Mouse (Mus musculus): ENCODE data around the gene Ikzf4. TPM values are rescaled to one million over a fixed set of nuclear protein-coding genes. Genes with fewer than 3 reads are reported as not detected.

Gene Ikzf4
- polyA plus RNA-seq, 1 experiment: 4.4 TPM

DNA sequence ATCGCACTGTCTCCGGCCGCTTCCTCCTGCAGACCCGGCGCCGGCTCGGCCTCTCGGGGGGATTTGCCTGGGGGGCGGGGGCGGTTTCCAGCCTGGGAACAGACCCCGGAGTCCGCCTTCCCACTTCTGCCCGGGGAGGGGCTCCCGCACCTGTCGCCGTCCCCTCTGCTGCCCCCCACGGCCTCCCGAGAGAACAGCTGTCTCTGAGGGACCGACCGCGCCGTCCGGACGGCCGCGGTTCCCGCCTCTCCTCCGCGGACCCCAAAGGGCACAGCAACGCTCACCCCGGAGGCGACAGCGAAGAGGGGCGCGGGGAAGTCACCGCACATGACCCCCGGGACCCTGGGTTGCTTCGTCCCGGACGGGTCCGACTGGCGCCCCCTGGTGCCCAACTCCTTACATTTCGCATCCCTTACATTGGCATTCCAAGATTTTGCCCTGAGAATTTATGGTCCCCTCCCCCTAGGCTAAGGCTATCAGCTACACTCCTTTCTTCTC lies 55.5 kb downstream of the Ikzf4 start:
- DNase-seq: peak; percentile 75
- Histone ChIP-seq H3K4me1 (ENCODE audit: control insufficient read depth, insufficient read depth, low read length) (no peaks in the 10 kb centered on the region), H3K4me3 (replicated peaks; ENCODE audit: extremely low read depth, low read depth, low read length) (peak overlapping the region; percentile 78)
- TF ChIP-seq POLR2A (IDR thresholded peaks at IDR 0.05; ENCODE audit: borderline replicate concordance, extremely low read depth, low read depth, low read length) (no peak), CTCF (IDR thresholded peaks at IDR 0.05; ENCODE audit: insufficient read depth, low read length) (peak; percentile 58; the same call in 1 of the 2 replicates)
- under 1% methylated on average over 43 of the region's 43 CpGs for WGBS

DNA sequence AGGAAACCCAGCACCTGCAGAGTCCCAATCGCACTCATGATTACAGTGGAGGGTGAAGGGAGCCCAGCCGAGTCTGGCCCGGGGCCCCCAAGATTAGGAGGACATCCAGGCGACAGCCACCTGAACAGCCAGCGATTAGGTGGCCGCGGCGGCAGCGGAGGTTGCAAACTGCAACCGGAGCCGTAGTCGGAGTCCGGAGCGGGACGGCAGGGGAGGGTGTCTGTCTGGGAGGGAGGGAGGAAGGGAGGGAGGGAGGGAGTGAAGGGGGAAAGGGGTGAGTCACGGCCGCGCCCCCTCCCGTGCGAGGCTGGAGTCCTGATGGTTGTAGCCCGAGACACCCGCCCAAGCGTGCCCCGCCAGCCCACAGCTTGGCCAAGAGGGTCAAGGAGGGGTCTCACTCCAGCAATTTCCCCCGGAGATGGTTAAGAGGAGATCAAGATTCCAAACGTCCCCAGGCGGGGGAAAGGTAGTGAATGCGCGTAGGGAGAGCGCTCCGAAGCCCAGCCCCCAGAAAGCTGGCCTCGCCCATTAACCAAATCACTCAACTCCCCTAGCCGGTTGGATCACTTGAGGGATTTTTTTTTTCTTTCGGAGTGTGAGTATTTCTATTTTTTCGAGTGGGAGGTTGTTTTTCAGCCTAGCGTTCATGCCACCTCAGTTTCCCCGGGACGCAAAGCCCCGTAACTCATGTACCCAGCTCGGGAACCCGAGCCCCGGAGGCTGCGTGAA lies 56.2 kb downstream of the Ikzf4 start, which contains the start of gene Erbb3:
Erbb3 (minus strand) TSS at position 189 of the 729 bp plus-strand sequence.
- DNase-seq: peak; percentile 85
- WGBS: under 1% methylated on average over 33 of the region's 43 CpGs
- TF ChIP-seq POLR2A (IDR thresholded peaks at IDR 0.05; ENCODE audit: borderline replicate concordance, extremely low read depth, low read depth, low read length): peak; percentile 13; the same call in 1 of the 2 replicates
- no peak for TF ChIP-seq CTCF (IDR thresholded peaks at IDR 0.05; ENCODE audit: insufficient read depth, low read length)
- no peaks in the 10 kb centered on the region for H3K4me1 ChIP-seq (ENCODE audit: control insufficient read depth, insufficient read depth, low read length)
- peak within 1 kb of the TSS; percentile 78 for H3K4me3 ChIP-seq (replicated peaks; ENCODE audit: extremely low read depth, low read depth, low read length)

DNA sequence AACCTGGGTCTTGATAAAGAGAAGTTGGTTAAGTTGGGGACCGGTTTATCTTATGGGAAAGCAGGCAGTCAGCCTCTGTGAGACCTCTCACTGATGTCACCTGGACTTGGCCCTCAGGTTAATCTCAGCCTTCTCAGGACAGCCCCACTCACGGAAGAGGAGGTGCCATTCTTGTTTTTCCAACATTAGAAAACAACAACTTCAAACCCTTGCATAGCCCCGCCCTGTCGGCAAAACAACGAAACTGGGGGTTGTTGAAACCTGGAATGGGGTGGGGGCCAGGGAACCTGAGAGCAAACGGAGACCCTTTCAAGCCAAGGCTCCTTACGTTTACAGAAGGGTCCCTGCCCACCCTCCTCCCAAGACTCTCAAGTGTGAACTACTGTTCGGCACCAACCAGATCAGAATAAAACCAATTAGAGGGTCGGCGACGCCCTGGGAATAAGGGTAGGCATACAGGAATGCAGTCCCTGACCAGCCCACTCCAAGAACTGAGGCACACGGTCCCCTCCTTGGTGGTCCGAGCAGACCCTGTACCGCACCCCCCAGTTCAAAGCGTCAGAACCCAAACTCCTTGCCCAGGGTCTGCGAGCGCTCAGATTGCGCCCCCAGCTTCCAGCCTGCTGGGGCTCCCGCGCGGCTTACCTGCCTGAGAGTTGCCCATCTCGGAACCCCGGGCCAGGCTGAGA lies 56.9 kb downstream of the Ikzf4 start:
- peak; percentile 49 for DNase-seq
- Histone ChIP-seq H3K4me1 (ENCODE audit: control insufficient read depth, insufficient read depth, low read length) (peaks cover 2% of the 10 kb centered on the region; the same call in 1 of the 2 replicates), H3K4me3 (replicated peaks; ENCODE audit: extremely low read depth, low read depth, low read length) (peak overlapping the region; percentile 78)
- WGBS: 5% methylated on average over 23 of the region's 23 CpGs
- TF ChIP-seq POLR2A (IDR thresholded peaks at IDR 0.05; ENCODE audit: borderline replicate concordance, extremely low read depth, low read depth, low read length): 0 out of 2 replicates have a peak, but pooled peaks have one; percentile 7
- no peak for TF ChIP-seq CTCF (IDR thresholded peaks at IDR 0.05; ENCODE audit: insufficient read depth, low read length)

DNA sequence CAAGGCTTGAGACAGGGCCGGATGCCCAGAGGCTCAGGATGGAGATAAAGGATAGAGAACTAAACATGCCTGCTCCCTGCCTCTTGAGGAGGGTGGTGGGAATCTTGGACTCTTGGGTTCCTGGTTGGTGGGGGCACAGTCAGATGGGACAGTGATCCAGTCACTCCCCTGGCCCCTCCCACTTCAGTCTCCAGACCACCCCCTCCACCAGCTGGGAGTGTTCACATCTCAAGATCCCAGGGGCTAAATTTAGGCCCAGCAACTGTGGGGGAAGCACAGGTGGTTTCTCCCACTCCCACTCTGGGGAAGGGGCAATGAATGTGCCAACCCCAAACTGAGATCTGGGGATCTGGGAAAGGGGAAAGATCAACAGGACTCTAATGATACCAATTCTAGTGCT lies 57.7 kb downstream of the Ikzf4 start:
- Histone ChIP-seq H3K4me3 (replicated peaks; ENCODE audit: extremely low read depth, low read depth, low read length) (peak overlapping the region; percentile 13), H3K4me1 (ENCODE audit: control insufficient read depth, insufficient read depth, low read length) (peaks cover 3% of the 10 kb centered on the region; the same call in 1 of the 2 replicates)
- WGBS: 52% methylated on average over 1 of the region's 1 CpGs
- no peak for DNase-seq
- no peak for TF ChIP-seq CTCF (IDR thresholded peaks at IDR 0.05; ENCODE audit: insufficient read depth, low read length)
- TF ChIP-seq POLR2A (IDR thresholded peaks at IDR 0.05; ENCODE audit: borderline replicate concordance, extremely low read depth, low read depth, low read length): no peak

DNA sequence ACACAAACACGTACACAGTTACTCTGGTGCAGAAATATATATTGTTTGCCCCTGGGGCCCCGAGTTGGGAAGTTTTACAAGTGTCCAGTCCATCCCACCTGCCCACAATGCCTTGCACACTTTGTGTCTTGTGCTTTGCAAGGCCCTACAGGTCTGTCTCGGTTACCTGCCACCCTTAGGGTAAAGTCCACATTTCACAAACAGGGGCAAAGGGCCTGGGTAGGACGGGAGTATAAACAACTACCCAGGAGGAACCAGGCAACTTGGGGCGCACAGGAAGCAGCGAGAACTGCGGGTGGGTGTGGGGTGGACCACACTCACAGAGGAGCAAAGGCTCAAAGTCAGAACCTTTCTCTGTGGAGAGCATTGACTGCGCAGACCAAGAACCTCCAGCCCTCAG lies 58.1 kb downstream of the Ikzf4 start:
- peak overlapping the region; percentile 4 for H3K4me3 ChIP-seq (replicated peaks; ENCODE audit: extremely low read depth, low read depth, low read length)
- WGBS: 47% methylated on average over 8 of the region's 8 CpGs
- TF ChIP-seq POLR2A (IDR thresholded peaks at IDR 0.05; ENCODE audit: borderline replicate concordance, extremely low read depth, low read depth, low read length) (no peak), CTCF (IDR thresholded peaks at IDR 0.05; ENCODE audit: insufficient read depth, low read length) (no peak)
- peaks cover 3% of the 10 kb centered on the region; the same call in 1 of the 2 replicates for H3K4me1 ChIP-seq (ENCODE audit: control insufficient read depth, insufficient read depth, low read length)
- DNase-seq: no peak

DNA sequence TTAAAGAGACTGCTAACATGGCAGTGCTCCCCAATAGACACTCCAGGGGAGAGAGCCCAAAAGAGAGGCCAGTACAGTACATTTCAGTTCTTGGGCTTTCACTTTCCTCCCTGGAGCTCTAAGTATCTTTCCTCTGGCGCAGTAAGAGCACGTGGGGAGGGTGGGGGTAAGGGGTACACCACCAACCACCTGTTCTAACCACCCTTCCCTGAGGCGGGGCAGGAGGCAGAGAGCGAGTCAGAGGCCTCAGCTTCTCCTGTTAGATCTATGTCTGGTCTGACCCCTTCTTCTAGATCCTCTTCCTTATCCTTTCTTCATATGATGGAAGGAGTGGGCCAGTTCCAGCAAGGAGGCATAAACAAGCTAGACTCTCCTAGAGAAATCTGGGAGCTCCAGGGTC lies 58.7 kb downstream of the Ikzf4 start:
- TF ChIP-seq CTCF (IDR thresholded peaks at IDR 0.05; ENCODE audit: insufficient read depth, low read length) (no peak), POLR2A (IDR thresholded peaks at IDR 0.05; ENCODE audit: borderline replicate concordance, extremely low read depth, low read depth, low read length) (no peak)
- 46% methylated on average over 4 of the region's 4 CpGs for WGBS
- H3K4me3 ChIP-seq (replicated peaks; ENCODE audit: extremely low read depth, low read depth, low read length): no peak overlapping the region
- H3K4me1 ChIP-seq (ENCODE audit: control insufficient read depth, insufficient read depth, low read length): peaks cover 3% of the 10 kb centered on the region; the same call in 1 of the 2 replicates
- DNase-seq: no peak

DNA sequence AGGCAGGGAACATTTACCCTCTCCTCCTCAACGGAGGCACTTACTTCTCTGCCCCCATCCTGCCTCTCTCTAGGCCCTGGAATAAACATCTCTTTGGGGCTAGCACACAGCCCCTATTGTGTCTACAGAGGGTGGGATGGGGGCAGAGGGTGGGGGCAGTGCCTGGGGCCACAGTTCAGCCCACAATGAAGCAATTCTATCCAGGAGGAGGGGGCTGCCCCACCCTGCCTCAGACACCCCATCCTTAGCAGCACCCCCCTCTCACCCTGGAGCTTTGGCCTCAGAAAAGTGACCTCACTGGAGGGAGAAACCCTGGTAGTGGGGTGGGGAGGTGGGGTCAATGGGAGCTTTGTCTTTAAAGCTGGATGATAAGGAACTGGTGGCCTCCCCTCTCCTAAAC lies 59.2 kb downstream of the Ikzf4 start:
- no peak for TF ChIP-seq CTCF (IDR thresholded peaks at IDR 0.05; ENCODE audit: insufficient read depth, low read length)
- no peak for TF ChIP-seq POLR2A (IDR thresholded peaks at IDR 0.05; ENCODE audit: borderline replicate concordance, extremely low read depth, low read depth, low read length)
- DNase-seq: no peak
- H3K4me3 ChIP-seq (replicated peaks; ENCODE audit: extremely low read depth, low read depth, low read length): no peak overlapping the region
- WGBS: 13% methylated on average over 1 of the region's 1 CpGs
- peaks cover 3% of the 10 kb centered on the region; the same call in 1 of the 2 replicates for H3K4me1 ChIP-seq (ENCODE audit: control insufficient read depth, insufficient read depth, low read length)

DNA sequence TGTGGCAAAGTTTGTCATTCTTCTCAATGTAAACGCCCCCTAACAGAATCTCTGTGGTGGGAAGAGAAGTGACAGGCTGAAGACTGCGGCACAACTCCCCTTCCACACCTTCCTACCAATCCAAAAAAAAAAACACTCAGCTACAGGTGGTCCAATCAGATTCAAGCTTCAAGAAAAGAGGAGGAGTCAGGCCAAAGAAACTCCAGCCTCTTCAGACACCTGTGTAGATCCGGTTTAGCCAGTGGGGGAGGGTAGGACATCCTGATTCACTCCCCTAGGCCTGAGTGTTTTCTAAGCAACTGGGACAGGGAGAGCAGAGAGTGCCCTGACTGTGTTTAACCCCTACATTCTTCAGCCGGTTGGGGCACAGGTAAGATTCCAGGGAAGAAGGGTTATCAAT lies 61.4 kb downstream of the Ikzf4 start:
- TF ChIP-seq CTCF (IDR thresholded peaks at IDR 0.05; ENCODE audit: insufficient read depth, low read length) (no peak), POLR2A (IDR thresholded peaks at IDR 0.05; ENCODE audit: borderline replicate concordance, extremely low read depth, low read depth, low read length) (no peak)
- 20% methylated on average over 4 of the region's 4 CpGs for WGBS
- Histone ChIP-seq H3K4me3 (replicated peaks; ENCODE audit: extremely low read depth, low read depth, low read length) (no peak overlapping the region), H3K4me1 (ENCODE audit: control insufficient read depth, insufficient read depth, low read length) (peaks cover 3% of the 10 kb centered on the region; the same call in 1 of the 2 replicates)
- DNase-seq: peak; percentile 69

DNA sequence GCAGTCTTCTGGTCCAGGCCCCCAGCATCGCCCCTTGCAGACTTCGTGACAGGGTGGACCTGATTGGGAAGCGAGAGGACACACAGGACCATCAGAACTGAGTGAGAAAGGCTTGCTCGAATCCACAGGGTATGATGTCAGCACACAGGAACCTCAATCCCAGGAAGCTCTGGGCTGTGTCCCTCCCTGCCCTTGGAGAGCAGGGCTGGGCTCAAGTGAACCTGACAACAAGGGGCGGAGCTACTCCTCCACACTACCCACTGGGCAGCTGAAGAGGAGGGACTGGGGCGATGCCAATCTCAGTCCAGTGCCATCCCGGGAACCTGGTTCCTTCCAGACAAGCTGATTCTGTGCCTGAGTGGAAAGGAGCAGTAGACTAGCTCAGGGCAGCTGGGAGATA lies 62.1 kb downstream of the Ikzf4 start:
- Histone ChIP-seq H3K4me1 (ENCODE audit: control insufficient read depth, insufficient read depth, low read length) (peaks cover 3% of the 10 kb centered on the region; the same call in 1 of the 2 replicates), H3K4me3 (replicated peaks; ENCODE audit: extremely low read depth, low read depth, low read length) (no peak overlapping the region)
- no peak for TF ChIP-seq CTCF (IDR thresholded peaks at IDR 0.05; ENCODE audit: insufficient read depth, low read length)
- peak; percentile 41; the same call in 1 of the 2 replicates for TF ChIP-seq POLR2A (IDR thresholded peaks at IDR 0.05; ENCODE audit: borderline replicate concordance, extremely low read depth, low read depth, low read length)
- DNase-seq: peak; percentile 75
- 21% methylated on average over 7 of the region's 7 CpGs for WGBS

Other genes starting within 250 kb of the Ikzf4 start
- gene Slc39a5, start 244.8 kb downstream of the Ikzf4 start, polyA plus RNA-seq (2012; rRNA removed): 0.42 TPM in 1 of 2 replicates, not detected in the other
- gene Nabp2, start 234.5 kb downstream of the Ikzf4 start, polyA plus RNA-seq (2012; rRNA removed): 22.1 and 23.4 TPM in 2 replicates
- gene Rnf41, start 234.3 kb downstream of the Ikzf4 start, polyA plus RNA-seq (2012; rRNA removed): 24.4 and 25.5 TPM in 2 replicates
- 99.8 TPM in 2 replicates for gene Smarcc2, start 186.7 kb downstream of the Ikzf4 start, polyA plus RNA-seq (2012; rRNA removed)
- gene Myl6, start 151.8 kb downstream of the Ikzf4 start, polyA plus RNA-seq (2012; rRNA removed): 771 and 1,159 TPM in 2 replicates
- 1.9 and 2.0 TPM in 2 replicates for gene Myl6b, start 147.3 kb downstream of the Ikzf4 start, polyA plus RNA-seq (2012; rRNA removed)
- 94.9 and 97.2 TPM in 2 replicates for gene Esyt1, start 120.1 kb downstream of the Ikzf4 start, polyA plus RNA-seq (2012; rRNA removed)
- gene Zc3h10, start 98.2 kb downstream of the Ikzf4 start, polyA plus RNA-seq (2012; rRNA removed): 13.2 and 15.1 TPM in 2 replicates
- 1,224 and 1,373 TPM in 2 replicates for gene Rpl41, start 96.7 kb downstream of the Ikzf4 start, polyA plus RNA-seq (2012; rRNA removed)
- 13.7 and 23.9 TPM in 2 replicates for gene Pa2g4, start 80.0 kb downstream of the Ikzf4 start, polyA plus RNA-seq (2012; rRNA removed)
- 20.0 and 24.9 TPM in 2 replicates for gene Erbb3, start 56.3 kb downstream of the Ikzf4 start, polyA plus RNA-seq (2012; rRNA removed)
- gene Rps26, start 19.2 kb downstream of the Ikzf4 start, polyA plus RNA-seq (2012; rRNA removed): 421 and 530 TPM in 2 replicates
- gene Suox, start 28.1 kb upstream of the Ikzf4 start, polyA plus RNA-seq (2012; rRNA removed): 8.9 and 15.3 TPM in 2 replicates
- 80.0 and 109 TPM in 2 replicates for gene Rab5b, start 50.3 kb upstream of the Ikzf4 start, polyA plus RNA-seq (2012; rRNA removed)
- gene Pmel, start 58.2 kb upstream of the Ikzf4 start, polyA plus RNA-seq (2012; rRNA removed): 0.36 and 0.51 TPM in 2 replicates
- gene Cdk2, start 59.0 kb upstream of the Ikzf4 start, polyA plus RNA-seq (2012; rRNA removed): 11.4 and 17.3 TPM in 2 replicates
- gene Dgka, start 98.9 kb upstream of the Ikzf4 start, polyA plus RNA-seq (2012; rRNA removed): 38.4 and 53.7 TPM in 2 replicates
- 15.9 and 22.4 TPM in 2 replicates for gene Pym1, start 101.9 kb upstream of the Ikzf4 start, polyA plus RNA-seq (2012; rRNA removed)
- 10.0 and 10.3 TPM in 2 replicates for gene Mmp19, start 144.9 kb upstream of the Ikzf4 start, polyA plus RNA-seq (2012; rRNA removed)
- 14.8 and 22.7 TPM in 2 replicates for gene Dnajc14, start 158.1 kb upstream of the Ikzf4 start, polyA plus RNA-seq (2012; rRNA removed)
- 18.3 and 20.6 TPM in 2 replicates for gene Tmem198b, start 158.4 kb upstream of the Ikzf4 start, polyA plus RNA-seq (2012; rRNA removed)
- 3.4 and 9.9 TPM in 2 replicates for gene Sarnp, start 171.3 kb upstream of the Ikzf4 start, polyA plus RNA-seq (2012; rRNA removed)
- gene Ormdl2, start 175.7 kb upstream of the Ikzf4 start, polyA plus RNA-seq (2012; rRNA removed): 47.5 and 64.6 TPM in 2 replicates
- gene Gdf11, start 245.7 kb upstream of the Ikzf4 start, polyA plus RNA-seq (2012; rRNA removed): 0.45 and 0.99 TPM in 2 replicates